Mouse (Mus musculus) MEL (cell line): ENCODE results near the gene Pycard. TPM values are rescaled to one million over a fixed set of nuclear protein-coding genes. Genes with fewer than 3 reads are reported as not detected.

Experiments used
- DNase-seq: peaks from one replicate; pipeline ENCODE4 v3.0.0; 2011; ENCODE audit warnings: low read depth, low spot score
- H3K27ac ChIP-seq: 2 replicates; pipeline ENCODE4 v1.5.1; 2012; ENCODE audit warnings: low read depth, mild to moderate bottlenecking, control low read depth, low read length, moderate library complexity; ENCODE audit not compliant: control insufficient read depth
- H3K27me3 ChIP-seq, 2 experiments: fragments of 150-350 bp in 1 of 2; sonication (generic) in 1 of 2; 2 replicates each; pipeline ENCODE4 v1.6.1; 2012; ENCODE audit warnings: low read length in 2 of 2, mild to moderate bottlenecking in 2 of 2, improper control_type of control experiment in 1 of 2, moderate library complexity in 1 of 2; ENCODE audit not compliant: insufficient read depth in 2 of 2, control insufficient read depth in 1 of 2
- H3K36me3 ChIP-seq, 2 experiments: 2 replicates each; pipeline ENCODE4 v1.6.1; 2012 to 2014; ENCODE audit warnings: low read length in 2 of 2, improper control_type of control experiment in 1 of 2, inconsistent platforms in 1 of 2, mild to moderate bottlenecking in 1 of 2; ENCODE audit not compliant: insufficient read depth in 2 of 2, control insufficient read depth in 1 of 2
- H3K4me1 ChIP-seq, 2 experiments: fragments of 150-350 bp in 1 of 2; sonication (generic) in 1 of 2; 2 replicates each; pipeline ENCODE4 v1.6.1; 2012; ENCODE audit warnings: low read length in 2 of 2, improper control_type of control experiment in 1 of 2, mild to moderate bottlenecking in 1 of 2; ENCODE audit not compliant: insufficient read depth in 2 of 2, control insufficient read depth in 1 of 2
- H3K4me3 ChIP-seq, 2 experiments: fragments of 150-350 bp in 1 of 2; sonication (generic) in 1 of 2; 2 replicates each; pipeline ENCODE4 v1.5.1; 2012; ENCODE audit warnings: low read depth in 2 of 2, low read length in 2 of 2, mild to moderate bottlenecking in 2 of 2, moderate library complexity in 2 of 2, control low read depth in 1 of 2, improper control_type of control experiment in 1 of 2; ENCODE audit not compliant: control insufficient read depth in 1 of 2, insufficient read depth in 1 of 2
- H3K79me2 ChIP-seq: 2 replicates; pipeline ENCODE4 v1.6.1; 2012; ENCODE audit warnings: mild to moderate bottlenecking, low read length, moderate library complexity; ENCODE audit not compliant: control insufficient read depth, poor library complexity, insufficient read depth
- H3K9ac ChIP-seq: 2 replicates; pipeline ENCODE4 v1.6.1; 2012; ENCODE audit warnings: low read depth, mild to moderate bottlenecking, control low read depth, low read length, moderate library complexity; ENCODE audit not compliant: control insufficient read depth, poor library complexity, severe bottlenecking
- H3K9me3 ChIP-seq: fragments of 150-350 bp; sonication (generic); replicated peaks from 2 replicates; pipeline ENCODE4 v1.6.1; 2012; ENCODE audit warnings: mild to moderate bottlenecking, low read length, improper control_type of control experiment, moderate library complexity; ENCODE audit not compliant: insufficient read depth
- CHD1 ChIP-seq: IDR thresholded peaks from 2 replicates; pipeline ENCODE4 v1.6.1; 2012; ENCODE audit warnings: low read depth, mild to moderate bottlenecking, inconsistent platforms, low read length, improper control_type of control experiment
- CHD2 ChIP-seq: IDR thresholded peaks from 2 replicates; pipeline ENCODE4 v1.6.1; 2011; ENCODE audit warnings: low read length, improper control_type of control experiment
- CTCF ChIP-seq, 3 experiments: IDR thresholded peaks in 2 of 3; conservative IDR thresholded peaks in 1 of 3; 2 replicates each; pipeline ENCODE4 v1.5.1; 2011 to 2012; ENCODE audit warnings: low read length in 3 of 3, low read depth in 2 of 3, mild to moderate bottlenecking in 2 of 3, improper control_type of control experiment in 1 of 3, inconsistent platforms in 1 of 3, mixed read lengths in 1 of 3, moderate library complexity in 1 of 3; ENCODE audit not compliant: control insufficient read depth in 1 of 3, insufficient read depth in 1 of 3, poor library complexity in 1 of 3, severe bottlenecking in 1 of 3
- E2F4 ChIP-seq: IDR thresholded peaks from 2 replicates; pipeline ENCODE4 v1.6.1; 2011; ENCODE audit warnings: low read depth, low read length, improper control_type of control experiment, borderline replicate concordance
- ELF1 ChIP-seq: IDR thresholded peaks from 2 replicates; pipeline ENCODE4 v1.6.1; 2014; ENCODE audit warnings: low read depth, mild to moderate bottlenecking, inconsistent platforms, low read length, improper control_type of control experiment, moderate library complexity
- ETS1 ChIP-seq: IDR thresholded peaks from 2 replicates; pipeline ENCODE4 v1.6.1; 2012; ENCODE audit warnings: low read depth, mild to moderate bottlenecking, inconsistent platforms, low read length, improper control_type of control experiment, moderate library complexity
- GABPA ChIP-seq: IDR thresholded peaks from 2 replicates; pipeline ENCODE4 v1.6.1; 2012; ENCODE audit warnings: low read depth, mild to moderate bottlenecking, inconsistent platforms, low read length, improper control_type of control experiment, moderate library complexity
- GATA1 ChIP-seq: IDR thresholded peaks from 2 replicates; pipeline ENCODE4 v1.6.1; 2011; ENCODE audit warnings: low read depth, low read length, improper control_type of control experiment
- HCFC1 ChIP-seq: IDR thresholded peaks from 2 replicates; pipeline ENCODE4 v1.6.1; 2012; ENCODE audit warnings: low read depth, mild to moderate bottlenecking, inconsistent platforms, low read length, improper control_type of control experiment, moderate library complexity
- JUND ChIP-seq: IDR thresholded peaks from 2 replicates; pipeline ENCODE4 v1.6.1; 2011; ENCODE audit warnings: low read depth, mild to moderate bottlenecking, improper control_type of control experiment, low read length
- KAT2A ChIP-seq: conservative IDR thresholded peaks from 2 replicates; pipeline ENCODE4 v1.6.1; 2012; ENCODE audit warnings: low read depth, low read length, improper control_type of control experiment, inconsistent platforms
- MAFK ChIP-seq: IDR thresholded peaks from 2 replicates; pipeline ENCODE4 v1.6.1; 2011; ENCODE audit warnings: low read depth, mild to moderate bottlenecking, low read length, improper control_type of control experiment, borderline replicate concordance
- MAZ ChIP-seq: IDR thresholded peaks from 2 replicates; pipeline ENCODE4 v1.6.1; 2012; ENCODE audit warnings: low read depth, mild to moderate bottlenecking, inconsistent platforms, low read length, improper control_type of control experiment
- MEF2A ChIP-seq: IDR thresholded peaks from 2 replicates; pipeline ENCODE4 v1.6.1; 2014; ENCODE audit warnings: low read depth, mild to moderate bottlenecking, inconsistent platforms, low read length, improper control_type of control experiment; ENCODE audit not compliant: poor library complexity, insufficient replicate concordance, severe bottlenecking; ENCODE audit errors: extremely low read depth
- MXI1 ChIP-seq: IDR thresholded peaks from 2 replicates; pipeline ENCODE4 v1.6.1; 2011; ENCODE audit warnings: mild to moderate bottlenecking, low read depth, low read length, improper control_type of control experiment
- MYB ChIP-seq: IDR thresholded peaks from 2 replicates; pipeline ENCODE4 v1.6.1; 2011; ENCODE audit warnings: mild to moderate bottlenecking, low read depth, low read length, improper control_type of control experiment
- MYC ChIP-seq: IDR thresholded peaks from 2 replicates; pipeline ENCODE4 v1.6.1; 2011; ENCODE audit warnings: low read depth, mild to moderate bottlenecking, low read length, improper control_type of control experiment, moderate library complexity
- NELFE ChIP-seq: IDR thresholded peaks from 2 replicates; pipeline ENCODE4 v1.6.1; 2011; ENCODE audit warnings: low read depth, low read length, improper control_type of control experiment
- NRF1 ChIP-seq: IDR thresholded peaks from 2 replicates; pipeline ENCODE4 v1.6.1; 2014; ENCODE audit warnings: low read depth, mild to moderate bottlenecking, inconsistent platforms, low read length, improper control_type of control experiment, moderate library complexity; ENCODE audit not compliant: poor library complexity, insufficient read depth, severe bottlenecking
- POLR2A ChIP-seq, 2 experiments: IDR thresholded peaks; 2 replicates each; pipeline ENCODE4 v1.6.1; 2011 to 2012; ENCODE audit warnings: low read length in 2 of 2, mild to moderate bottlenecking in 2 of 2, control low read depth in 1 of 2, improper control_type of control experiment in 1 of 2, low read depth in 1 of 2, moderate library complexity in 1 of 2; ENCODE audit not compliant: control insufficient read depth in 1 of 2, insufficient read depth in 1 of 2, poor library complexity in 1 of 2
- POLR2AphosphoS2 ChIP-seq: IDR thresholded peaks from 2 replicates; pipeline ENCODE4 v1.6.1; 2011; ENCODE audit warnings: low read length, improper control_type of control experiment
- POLR2AphosphoS5 ChIP-seq: IDR thresholded peaks from 2 replicates; pipeline ENCODE4 v1.6.1; 2012; ENCODE audit warnings: low read depth, borderline replicate concordance, mild to moderate bottlenecking, inconsistent platforms, low read length, moderate library complexity, mixed read lengths
- RAD21 ChIP-seq: IDR thresholded peaks from 2 replicates; pipeline ENCODE4 v1.6.1; 2011; ENCODE audit warnings: mild to moderate bottlenecking, low read depth, low read length, improper control_type of control experiment
- RCOR1 ChIP-seq: IDR thresholded peaks from 2 replicates; pipeline ENCODE4 v1.6.1; 2012; ENCODE audit warnings: low read depth, mild to moderate bottlenecking, inconsistent platforms, low read length, improper control_type of control experiment
- SIN3A ChIP-seq: IDR thresholded peaks from 2 replicates; pipeline ENCODE4 v1.6.1; 2012; ENCODE audit warnings: low read length, improper control_type of control experiment, inconsistent platforms
- SMC3 ChIP-seq: IDR thresholded peaks from 2 replicates; pipeline ENCODE4 v1.6.1; 2011; ENCODE audit warnings: low read depth, low read length, improper control_type of control experiment
- TAL1 ChIP-seq: IDR thresholded peaks from 2 replicates; pipeline ENCODE4 v1.6.1; 2012; ENCODE audit warnings: mild to moderate bottlenecking, inconsistent platforms, low read length, moderate library complexity, mixed read lengths
- TBP ChIP-seq: IDR thresholded peaks from 2 replicates; pipeline ENCODE4 v1.8.0; 2011; ENCODE audit warnings: low read depth, low read length, improper control_type of control experiment
- USF1 ChIP-seq: IDR thresholded peaks from 2 replicates; pipeline ENCODE4 v1.6.1; 2014; ENCODE audit warnings: low read depth, mild to moderate bottlenecking, inconsistent platforms, low read length, improper control_type of control experiment, moderate library complexity
- USF2 ChIP-seq, 2 experiments: IDR thresholded peaks; 2 replicates each; pipeline ENCODE4 v1.6.1; 2011 to 2012; ENCODE audit warnings: improper control_type of control experiment in 2 of 2, low read length in 2 of 2, borderline replicate concordance in 1 of 2, inconsistent platforms in 1 of 2, low read depth in 1 of 2, mild to moderate bottlenecking in 1 of 2; ENCODE audit not compliant: insufficient read depth in 1 of 2
- ZC3H11A ChIP-seq: IDR thresholded peaks from 2 replicates; pipeline ENCODE4 v1.6.1; 2012; ENCODE audit warnings: low read depth, mild to moderate bottlenecking, inconsistent platforms, low read length, improper control_type of control experiment
- ZKSCAN1 ChIP-seq: IDR thresholded peaks from 2 replicates; pipeline ENCODE4 v1.6.1; 2012; ENCODE audit warnings: low read depth, mild to moderate bottlenecking, inconsistent platforms, low read length, improper control_type of control experiment, moderate library complexity
- ZMIZ1 ChIP-seq: IDR thresholded peaks from 2 replicates; pipeline ENCODE4 v1.6.1; 2012; ENCODE audit warnings: low read depth, mild to moderate bottlenecking, inconsistent platforms, low read length, improper control_type of control experiment, moderate library complexity
- ZNF384 ChIP-seq: IDR thresholded peaks from 2 replicates; pipeline ENCODE4 v1.6.1; 2012; ENCODE audit warnings: low read depth, mild to moderate bottlenecking, inconsistent platforms, low read length, improper control_type of control experiment
- polyA plus RNA-seq, 2 experiments: library from polyadenylated mRNA; stranded (reverse) in 1 of 2; unstranded in 1 of 2; fragments of >175 nt in 1 of 2; fragments of >200 nt in 1 of 2; gene quantifications; 2 replicates each; pipeline versions ENCODE4 v1.2.1 to v1.2.4; 2012; ENCODE audit warnings: low replicate concordance in 2 of 2, low read depth in 1 of 2; ENCODE audit not compliant: insufficient read length in 2 of 2, insufficient read depth in 1 of 2, missing spikeins in 1 of 2
- total RNA-seq: library from RNA; depleted of rRNA; stranded (reverse); fragments of 300-350 nt; gene quantifications from 2 replicates; pipeline ENCODE4 v1.2.3, GENCODE M21; 2012

Pycard gene
- total and polyA plus RNA-seq, 3 experiments, result 0.12 to 0.24 TPM; not detected in 1

DNA sequence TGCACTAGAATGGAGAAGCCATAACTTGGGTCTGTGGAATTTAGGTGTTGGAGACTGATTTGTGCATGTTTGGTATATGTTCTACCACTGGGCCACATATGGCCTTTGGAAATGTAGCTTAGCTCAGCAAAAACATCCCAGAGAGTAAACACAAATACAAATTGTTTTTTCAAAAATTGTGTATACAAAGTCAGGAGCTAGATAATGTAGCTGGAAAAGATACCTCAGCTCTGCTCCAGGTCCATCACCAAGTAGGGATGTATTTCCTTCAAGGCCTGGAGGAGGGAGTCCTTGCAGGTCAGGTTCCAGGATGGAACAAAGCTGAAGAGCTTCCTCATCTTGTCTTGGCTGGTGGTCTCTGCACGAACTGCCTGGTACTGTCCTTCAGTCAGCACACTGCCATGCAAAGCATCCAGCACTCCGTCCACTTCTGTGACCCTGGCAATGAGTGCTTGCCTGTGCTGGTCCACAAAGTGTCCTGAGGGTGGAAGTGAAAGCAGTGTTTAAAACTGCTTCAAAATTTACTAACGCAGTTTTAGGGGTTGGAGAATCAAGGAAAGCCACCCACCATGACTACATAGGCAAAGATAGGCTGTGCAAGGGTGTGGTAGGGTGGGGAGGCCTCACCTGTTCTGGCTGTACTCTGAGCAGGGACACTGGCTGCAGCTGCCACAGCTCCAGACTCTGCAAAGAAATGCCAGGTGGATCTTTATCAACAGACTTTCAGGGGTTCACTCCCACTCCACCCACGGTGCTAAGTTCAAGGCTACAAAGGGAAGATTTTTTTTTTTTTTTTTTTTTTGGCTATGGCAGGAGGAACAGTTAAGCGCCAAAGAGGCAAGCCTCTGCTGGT is 953 bp downstream of the Pycard start:
- no peak overlapping the region for H3K27ac ChIP-seq
- no peaks in the 10 kb centered on the region for H3K79me2 ChIP-seq
- no peaks in the 10 kb centered on the region for H3K27me3 ChIP-seq
- H3K4me1 ChIP-seq, result peaks cover 0 to 4% of the 10 kb centered on the region in 2 experiments; a peak in 1 of 4 replicates
- H3K4me3 ChIP-seq, result no peak overlapping the region
- TF ChIP-seq ELF1, result no peak
- no peak for TF ChIP-seq MAZ
- no peak for TF ChIP-seq KAT2A
- no peak for TF ChIP-seq POLR2AphosphoS5
- TF ChIP-seq MYC, result no peak
- TF ChIP-seq TAL1, result no peak
- TF ChIP-seq CHD2, result no peak
- no peak for TF ChIP-seq NELFE
- no peak for TF ChIP-seq CHD1
- TF ChIP-seq SMC3, result no peak
- TF ChIP-seq ZC3H11A, result no peak
- no peak for TF ChIP-seq MXI1
- peak; percentile 67 for TF ChIP-seq ZNF384
- TF ChIP-seq POLR2A (IDR thresholded peaks at IDR 0.05; ENCODE audit: control insufficient read depth in 1 of 2, insufficient read depth in 1 of 2, low read depth in 1 of 2, low read length in 2 of 2, poor library complexity in 1 of 2), result peak in 1 of 2 experiments; percentile 44; a peak in 2 of 4 replicates
- no peak for TF ChIP-seq E2F4
- no peak for TF ChIP-seq GABPA
- TF ChIP-seq POLR2AphosphoS2, result peak; percentile 26; the same call in 1 of the 2 replicates
- TF ChIP-seq MYB, result no peak
- TF ChIP-seq ETS1, result no peak
- no peak for TF ChIP-seq MEF2A
- TF ChIP-seq TBP, result no peak
- TF ChIP-seq ZKSCAN1, result no peak
- no peak; the same call in 1 of the 2 replicates for TF ChIP-seq SIN3A
- no peak for TF ChIP-seq RAD21
- TF ChIP-seq HCFC1, result no peak
- no peak for TF ChIP-seq RCOR1
- no peak for TF ChIP-seq JUND
- no peak for TF ChIP-seq CTCF (IDR thresholded peaks at IDR 0.05 in 2 of 3, conservative IDR thresholded peaks at IDR 0.05 in 1 of 3; ENCODE audit: control insufficient read depth in 1 of 3, insufficient read depth in 1 of 3, low read depth in 2 of 3, low read length in 3 of 3, poor library complexity in 1 of 3, severe bottlenecking in 1 of 3)
- TF ChIP-seq GATA1, result no peak
- no peak for TF ChIP-seq USF1
- peak; percentile 45; the same call in 1 of the 2 replicates for TF ChIP-seq MAFK
- TF ChIP-seq USF2 (IDR thresholded peaks at IDR 0.05; ENCODE audit: borderline replicate concordance in 1 of 2, insufficient read depth in 1 of 2, low read depth in 1 of 2, low read length in 2 of 2), result no peak
- TF ChIP-seq ZMIZ1, result no peak; the same call in 1 of the 2 replicates
- no peak for TF ChIP-seq NRF1
- H3K9ac ChIP-seq, result no peak overlapping the region
- H3K36me3 ChIP-seq, result peaks cover 7 to 9% of the 10 kb centered on the region in 2 experiments
- no peak for DNase-seq
- H3K9me3 ChIP-seq, result no peaks in the 10 kb centered on the region
